Mouse (Mus musculus) CD4-positive, CD25-positive, alpha-beta regulatory T cell, adult 4 months (primary cell): Measurements from ENCODE around the gene Gpr141. TPM values are rescaled to one million over a fixed set of nuclear protein-coding genes. Genes with fewer than 3 reads are reported as not detected.

ENCODE experiments used
- ATAC-seq: one replicate; pipeline ENCODE4 v1.8.0; 2017
- polyA plus RNA-seq, 2 experiments: library from polyadenylated mRNA; unstranded; fragments of 100-300 nt; shearing (Covaris generic); gene quantifications; one replicate each; pipeline ENCODE4 v1.2.1; 2017

Gene Gpr141
- polyA plus RNA-seq, 2 experiments from 2014 or later, result not detected

- no peak for ATAC-seq
These were observed 106.9 kb downstream of the Gpr141 start for GRCm38 (mm10) chr13:19717201-19717600.

GRCm38 (mm10) chr13:19703806-19704205 lies 120.3 kb downstream of the Gpr141 start:
- no peak for ATAC-seq

- ATAC-seq, result no peak
These were observed 122.5 kb downstream of the Gpr141 start for GRCm38 (mm10) chr13:19701443-19702078.

GRCm38 (mm10) chr13:19700733-19701442 lies 123.2 kb downstream of the Gpr141 start:
- ATAC-seq, result no peak

Other genes starting within 250 kb of the Gpr141 start
- gene Epdr1, start 204.3 kb downstream of the Gpr141 start, polyA plus RNA-seq, result under 1 TPM in 1 of 2 experiments, not detected in 1; 0.38 TPM
- gene Sfrp4, start 201.2 kb downstream of the Gpr141 start, polyA plus RNA-seq, result not detected
- gene Nme8, start 126.5 kb downstream of the Gpr141 start, polyA plus RNA-seq, result not detected